Mouse (Mus musculus): ENCODE data around the gene Iqgap2.

- TF ChIP-seq USF1 (IDR thresholded peaks at IDR 0.05; ENCODE audit: low read depth) (no peak), CTCF (IDR thresholded peaks at IDR 0.05; ENCODE audit: control insufficient read depth, insufficient read depth, insufficient read length) (no peak), CEBPB (IDR thresholded peaks at IDR 0.05; ENCODE audit: low read depth) (no peak), MYOG (IDR thresholded peaks at IDR 0.05; ENCODE audit: control insufficient read depth, extremely low read depth, insufficient read length) (no peak), MAX (IDR thresholded peaks at IDR 0.05) (no peak), MYOD1 (IDR thresholded peaks at IDR 0.05; ENCODE audit: control insufficient read depth, insufficient read length, low read depth) (no peak), FOSL1 (IDR thresholded peaks at IDR 0.05; ENCODE audit: insufficient read depth, low read length, poor library complexity, severe bottlenecking) (no peak)
Measured at GRCm38 (mm10) chr13:95763876-95764517, 127.7 kb downstream of the Iqgap2 start.

All from C2C12 (cell line).